Mouse (Mus musculus): ENCODE data around the gene Slc19a1. TPM values are rescaled to one million over a fixed set of nuclear protein-coding genes. Genes with fewer than 3 reads are reported as not detected.

The Slc19a1 gene
- total RNA-seq (2023), result 19.2 TPM

GRCm38 (mm10) chr10:77031768-77032375 lies at the start of gene Slc19a1:
Slc19a1 (plus strand) TSS chr10:77032241.

Other genes with a start within 250 kb of the Slc19a1 start
- 17.1 TPM for gene Pcbp3, start 70.4 kb upstream of the Slc19a1 start, total RNA-seq (2023)
- not detected for gene Col18a1, start 134.3 kb downstream of the Slc19a1 start, total RNA-seq (2023)
- 34.0 TPM for gene Pofut2, start 227.0 kb downstream of the Slc19a1 start, total RNA-seq (2023)